Mouse (Mus musculus) heart, embryonic 11.5 days (tissue): ENCODE results near the gene 1700069L16Rik. TPM values are rescaled to one million over a fixed set of nuclear protein-coding genes. Genes with fewer than 3 reads are reported as not detected.
A peak's percentile ranks its signal among the peaks of the same experiment; 100 is the strongest.

ENCODE experiments used
- ATAC-seq: fragments of 200-750 bp; cut with Nextera tagmentation; replicated peaks from 2 replicates; pipeline ENCODE4 v1.8.0; 2017; ENCODE audit warnings: moderate library complexity; ENCODE audit not compliant: insufficient number of reproducible peaks, low FRiP score, low TSS enrichment
- H3K27ac ChIP-seq: fragments of 300-500 bp; sonication (generic); 2 replicates; pipeline ENCODE4 v1.5.1; 2014; ENCODE audit warnings: mild to moderate bottlenecking, low read depth, low read length
- H3K27me3 ChIP-seq: fragments of 300-500 bp; sonication (generic); 2 replicates; pipeline ENCODE4 v1.6.1; 2014; ENCODE audit warnings: mild to moderate bottlenecking, low read length, mixed read lengths; ENCODE audit not compliant: control insufficient read depth, insufficient read depth
- H3K36me3 ChIP-seq: fragments of 300-500 bp; sonication (generic); 2 replicates; pipeline ENCODE4 v1.6.1; 2014; ENCODE audit warnings: mild to moderate bottlenecking, low read length, moderate library complexity, mixed read lengths; ENCODE audit not compliant: control insufficient read depth, insufficient read depth
- H3K4me1 ChIP-seq: fragments of 300-500 bp; sonication (generic); 2 replicates; pipeline ENCODE4 v1.6.1; 2014; ENCODE audit warnings: low read length; ENCODE audit not compliant: control insufficient read depth, insufficient read depth
- H3K4me2 ChIP-seq: fragments of 300-500 bp; sonication (generic); 2 replicates; pipeline ENCODE4 v1.6.1; 2014; ENCODE audit warnings: mild to moderate bottlenecking, moderate library complexity
- H3K4me3 ChIP-seq: fragments of 300-500 bp; sonication (generic); 2 replicates; pipeline ENCODE4 v1.5.1; 2014; ENCODE audit warnings: low read depth, low read length
- H3K9ac ChIP-seq: fragments of 300-500 bp; sonication (generic); 2 replicates; pipeline ENCODE4 v1.6.1; 2014; ENCODE audit warnings: mild to moderate bottlenecking, low read depth, low read length, moderate library complexity
- H3K9me3 ChIP-seq: fragments of 300-500 bp; sonication (generic); replicated peaks from 2 replicates; pipeline ENCODE4 v1.6.1; 2016; ENCODE audit warnings: low read length; ENCODE audit not compliant: control insufficient read depth
- WGBS: fragments of 180-500 bp; shearing (Covaris S2); extraction: QIAGEN DNeasy Blood & Tissue Kit; methylation state at CpG from one replicate; pipeline ENCODE4 v1.1.7; 2014; ENCODE audit not compliant: insufficient replicate concordance; 5-methylcytosine and 5-hydroxymethylcytosine counted together
- polyA plus RNA-seq: library from polyadenylated mRNA; unstranded; fragments of >200 nt; fragmentation: Nextera tagmentation; extraction: Ambion mirVana; gene quantifications from 2 replicates; pipeline ENCODE4 v1.2.1, GENCODE M21; 2014

1700069L16Rik gene
- polyA plus RNA-seq, 1 experiment from 2014 or later = not detected

DNA sequence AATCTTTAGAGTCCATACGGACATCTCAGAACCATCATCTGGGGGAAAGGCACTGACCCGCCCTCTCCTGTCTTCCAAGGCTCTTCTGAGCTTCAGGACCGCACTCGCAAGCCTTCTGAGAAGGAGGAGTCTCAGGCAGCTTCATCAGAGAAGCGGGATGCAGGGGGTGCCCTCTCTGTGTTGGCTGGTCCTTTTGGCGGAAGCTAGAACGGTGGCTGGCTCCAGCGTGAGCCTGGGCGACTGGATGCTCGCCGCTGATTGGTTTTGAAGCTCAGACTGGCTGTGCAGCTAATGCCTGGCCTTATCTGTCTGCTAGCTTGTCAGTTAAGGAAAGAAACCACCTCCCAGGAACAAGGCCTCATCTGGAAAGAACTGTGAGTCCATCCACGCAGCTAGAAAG lies 2.7 kb upstream of the 1700069L16Rik start:
- no peak for ATAC-seq
- 49% methylated on average over 12 of the region's 12 CpGs for WGBS

DNA sequence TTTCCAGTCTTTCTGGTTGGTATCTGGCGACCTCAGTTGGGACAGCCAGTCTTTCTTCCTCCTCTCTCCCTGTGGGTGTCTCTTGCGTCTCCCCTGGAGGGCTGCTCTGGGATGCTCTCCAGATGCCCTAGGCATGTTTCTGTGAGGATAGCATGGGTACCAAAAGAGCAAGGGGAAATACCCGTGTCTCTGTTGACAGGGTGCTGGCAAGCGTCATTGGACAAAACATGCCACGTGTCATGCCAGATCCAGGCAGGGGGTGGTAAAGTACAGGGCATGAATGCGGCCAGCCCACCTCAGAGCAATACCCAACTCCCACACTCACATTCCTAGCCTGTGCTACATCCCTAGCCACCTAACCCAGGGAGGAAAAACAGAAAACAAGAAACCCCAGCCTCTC lies 2.0 kb upstream of the 1700069L16Rik start:
- Histone ChIP-seq H3K9me3 (no peaks in the 10 kb centered on the region), H3K9ac (no peak overlapping the region), H3K27me3 (peaks cover 7% of the 10 kb centered on the region), H3K4me1 (no peaks in the 10 kb centered on the region), H3K27ac (no peak overlapping the region), H3K36me3 (no peaks in the 10 kb centered on the region), H3K4me3 (no peak overlapping the region), H3K4me2 (no peak overlapping the region)
- WGBS = 62% methylated on average over 6 of the region's 6 CpGs
- ATAC-seq = no peak

More for the DNA sequence above, 2.7 kb upstream of the 1700069L16Rik start:
- Histone ChIP-seq H3K4me3 (no peak overlapping the region), H3K27ac (no peak overlapping the region), H3K27me3 (peaks cover 7% of the 10 kb centered on the region), H3K4me2 (no peak overlapping the region), H3K36me3 (no peaks in the 10 kb centered on the region), H3K9me3 (no peaks in the 10 kb centered on the region), H3K9ac (no peak overlapping the region), H3K4me1 (no peaks in the 10 kb centered on the region)

GRCm38 (mm10) chr5:113725417-113725816 lies 845 bp upstream of the 1700069L16Rik start:
- H3K4me3 ChIP-seq = no peak overlapping the region
- WGBS = 72% methylated on average over 12 of the region's 12 CpGs
- H3K4me2 ChIP-seq = no peak overlapping the region
- H3K36me3 ChIP-seq = no peaks in the 10 kb centered on the region
- no peaks in the 10 kb centered on the region for H3K9me3 ChIP-seq
- no peak overlapping the region for H3K9ac ChIP-seq
- no peak overlapping the region for H3K27ac ChIP-seq
- H3K27me3 ChIP-seq = peaks cover 7% of the 10 kb centered on the region
- H3K4me1 ChIP-seq = no peaks in the 10 kb centered on the region
- ATAC-seq = no peak

- 23% methylated on average over 8 of the region's 8 CpGs for WGBS
- no peak for ATAC-seq
- Histone ChIP-seq H3K36me3 (no peaks in the 10 kb centered on the region), H3K9ac (no peak overlapping the region), H3K4me2 (no peak overlapping the region), H3K4me1 (no peaks in the 10 kb centered on the region), H3K27me3 (peaks cover 7% of the 10 kb centered on the region), H3K4me3 (no peak overlapping the region), H3K27ac (no peak overlapping the region), H3K9me3 (no peaks in the 10 kb centered on the region)
Measured at GRCm38 (mm10) chr5:113723567-113724237, 870 bp downstream of the 1700069L16Rik start.

DNA sequence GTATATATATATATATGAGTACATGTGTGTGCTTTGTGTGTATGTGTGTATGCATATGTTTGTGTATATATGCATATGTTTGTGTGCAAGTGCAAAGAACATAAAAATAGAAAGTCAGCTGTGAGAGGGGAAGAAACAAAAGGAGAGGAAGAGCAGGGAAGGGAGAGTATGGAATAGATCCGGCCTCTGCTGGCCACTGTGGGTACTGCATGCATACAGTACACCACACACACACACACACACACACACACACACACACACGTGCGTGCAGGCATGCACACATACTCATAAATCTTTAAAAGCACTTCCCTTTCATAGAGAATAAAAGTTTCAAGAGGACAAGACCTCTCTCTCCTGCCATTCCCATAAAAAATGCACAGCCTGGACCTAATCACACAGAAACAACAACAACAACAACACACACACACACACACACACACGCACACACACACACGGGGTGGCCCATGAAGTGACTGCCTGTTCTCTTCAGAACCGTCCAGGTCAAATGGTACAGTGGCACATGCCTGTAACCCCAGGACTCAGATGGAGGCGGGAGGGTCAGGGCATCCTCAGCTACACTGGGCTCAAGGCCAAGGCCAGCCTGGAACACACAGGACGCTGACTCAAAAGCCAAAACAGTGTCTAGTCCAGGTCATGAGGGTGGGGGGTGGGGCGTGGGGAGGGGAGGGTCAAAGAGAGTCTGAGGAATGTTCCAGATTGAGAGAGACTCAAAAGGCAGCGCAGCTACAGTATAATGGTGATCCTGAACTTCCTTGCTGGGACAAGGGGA lies 2.2 kb downstream of the 1700069L16Rik start:
- no peak for ATAC-seq
- Histone ChIP-seq H3K36me3 (no peaks in the 10 kb centered on the region), H3K4me1 (no peaks in the 10 kb centered on the region), H3K4me3 (no peak overlapping the region), H3K27me3 (peaks cover 6% of the 10 kb centered on the region), H3K9ac (no peak overlapping the region), H3K4me2 (no peak overlapping the region), H3K9me3 (no peaks in the 10 kb centered on the region), H3K27ac (no peak overlapping the region)
- 84% methylated on average over 10 of the region's 10 CpGs for WGBS

GRCm38 (mm10) chr5:113719221-113719661 lies 5.3 kb downstream of the 1700069L16Rik start:
- H3K27me3 ChIP-seq = peaks cover 3% of the 10 kb centered on the region; the same call in 1 of the 2 replicates
- no peaks in the 10 kb centered on the region for H3K36me3 ChIP-seq
- H3K9me3 ChIP-seq = no peaks in the 10 kb centered on the region
- no peak overlapping the region for H3K4me2 ChIP-seq
- no peak overlapping the region for H3K27ac ChIP-seq
- no peak overlapping the region for H3K9ac ChIP-seq
- no peaks in the 10 kb centered on the region for H3K4me1 ChIP-seq
- no peak overlapping the region for H3K4me3 ChIP-seq
- ATAC-seq = no peak
- 70% methylated on average over 8 of the region's 8 CpGs for WGBS

DNA sequence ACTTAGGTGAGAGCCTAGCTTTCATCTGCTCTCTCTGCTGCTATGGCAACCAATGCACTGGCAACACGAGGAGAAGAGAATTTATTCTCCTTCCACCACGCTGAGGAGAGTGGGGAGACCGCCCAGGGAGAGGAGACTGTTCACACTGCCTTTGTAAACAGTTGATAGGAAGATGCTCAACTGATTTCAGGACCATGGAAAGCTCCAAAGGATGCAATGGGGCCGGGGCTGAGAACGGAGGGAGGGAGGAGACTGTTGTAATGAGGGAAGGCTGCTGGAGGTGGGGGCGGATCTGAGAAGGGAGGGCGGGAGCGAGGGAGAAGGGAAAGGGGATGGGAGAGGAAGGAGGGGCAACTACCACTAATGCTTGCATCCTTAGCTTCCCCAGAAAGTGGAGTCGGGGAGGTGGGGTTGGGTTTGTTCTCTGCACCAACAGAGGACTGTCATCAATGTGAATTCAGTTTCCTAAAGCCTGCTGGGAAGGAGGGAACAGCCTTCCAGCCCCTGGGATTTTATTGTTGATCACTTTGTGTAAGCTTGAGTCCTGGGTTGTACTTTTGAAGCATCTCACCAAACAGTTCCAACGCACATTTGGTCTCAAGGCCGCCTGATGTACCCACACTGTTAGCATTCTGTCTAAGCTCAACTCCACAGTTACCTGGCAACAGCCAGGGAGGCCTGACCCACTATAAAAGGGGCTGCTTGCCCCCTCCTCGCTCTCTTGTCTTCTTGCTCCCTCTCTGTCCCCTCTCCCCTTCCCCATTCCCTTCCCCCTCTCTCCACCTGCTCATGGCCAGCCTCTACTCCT lies 7.8 kb downstream of the 1700069L16Rik start:
- 8% methylated on average over 12 of the region's 12 CpGs for WGBS
- Histone ChIP-seq H3K36me3 (no peaks in the 10 kb centered on the region), H3K9me3 (no peaks in the 10 kb centered on the region), H3K9ac (no peak overlapping the region), H3K27ac (no peak overlapping the region), H3K27me3 (no peaks in the 10 kb centered on the region), H3K4me2 (no peak overlapping the region), H3K4me3 (no peak overlapping the region), H3K4me1 (no peaks in the 10 kb centered on the region)
- 0 out of 2 replicates have a peak, but pooled peaks have one; percentile 26 for ATAC-seq

- Histone ChIP-seq H3K4me1 (no peaks in the 10 kb centered on the region), H3K4me2 (no peak overlapping the region), H3K36me3 (no peaks in the 10 kb centered on the region), H3K9me3 (no peaks in the 10 kb centered on the region), H3K9ac (no peak overlapping the region), H3K27ac (no peak overlapping the region), H3K27me3 (0 out of 2 replicates have a peak, but pooled peaks cover 2% of the 10 kb centered on the region), H3K4me3 (no peak overlapping the region)
- 61% methylated on average over 2 of the region's 2 CpGs for WGBS
- ATAC-seq = no peak
Measured at GRCm38 (mm10) chr5:113712861-113713260, 11.7 kb downstream of the 1700069L16Rik start.
